Mouse (Mus musculus) hindbrain, embryonic 16.5 days (tissue): ENCODE results near the gene Sh3bgrl3. TPM values are rescaled to one million over a fixed set of nuclear protein-coding genes. Genes with fewer than 3 reads are reported as not detected.
A peak's percentile ranks its signal among the peaks of the same experiment; 100 is the strongest.

Experiments
- ATAC-seq: fragments of 200-750 bp; cut with Nextera tagmentation; 2 replicates; pipeline ENCODE4 v1.8.0; 2017; ENCODE audit warnings: moderate TSS enrichment, moderate library complexity
- H3K27ac ChIP-seq: fragments of 300-500 bp; sonication (generic); 2 replicates; pipeline ENCODE4 v1.5.1; 2014; ENCODE audit warnings: low read depth, mild to moderate bottlenecking, control low read depth, low read length, moderate library complexity
- H3K27me3 ChIP-seq: fragments of 300-500 bp; sonication (generic); replicated peaks from 2 replicates; pipeline ENCODE4 v1.6.1; 2014; ENCODE audit warnings: low read length; ENCODE audit not compliant: control insufficient read depth, insufficient read depth
- H3K36me3 ChIP-seq: fragments of 300-500 bp; sonication (generic); 2 replicates; pipeline ENCODE4 v1.6.1; 2014; ENCODE audit warnings: mild to moderate bottlenecking, low read length, moderate library complexity, mixed read lengths; ENCODE audit not compliant: control insufficient read depth, insufficient read depth
- H3K4me1 ChIP-seq: fragments of 300-500 bp; sonication (generic); 2 replicates; pipeline ENCODE4 v1.6.1; 2014; ENCODE audit warnings: low read depth, low read length; ENCODE audit not compliant: control insufficient read depth, insufficient read depth
- H3K4me2 ChIP-seq: fragments of 300-500 bp; sonication (generic); 2 replicates; pipeline ENCODE4 v1.6.1; 2014; ENCODE audit warnings: mild to moderate bottlenecking, low read length, control low read depth, moderate library complexity
- H3K4me3 ChIP-seq: fragments of 300-500 bp; sonication (generic); 2 replicates; pipeline ENCODE4 v1.5.1; 2014; ENCODE audit warnings: mild to moderate bottlenecking, low read length, control low read depth, moderate library complexity
- H3K9ac ChIP-seq: fragments of 300-500 bp; sonication (generic); 2 replicates; pipeline ENCODE4 v1.6.1; 2014; ENCODE audit warnings: low read depth, mild to moderate bottlenecking, control low read depth, low read length, moderate library complexity
- H3K9me3 ChIP-seq: fragments of 300-500 bp; sonication (generic); 2 replicates; pipeline ENCODE4 v1.6.1; 2014; ENCODE audit warnings: mild to moderate bottlenecking, low read length, moderate library complexity; ENCODE audit not compliant: control insufficient read depth
- WGBS: fragments of 180-500 bp; shearing (Covaris S2); extraction: QIAGEN DNeasy Blood & Tissue Kit; methylation state at CpG from one replicate; pipeline ENCODE4 v1.1.7; 2014; 5-methylcytosine and 5-hydroxymethylcytosine counted together
- polyA plus RNA-seq: library from polyadenylated mRNA; unstranded; fragments of >200 nt; fragmentation: Nextera tagmentation; extraction: Ambion mirVana; gene quantifications from 2 replicates; pipeline ENCODE4 v1.2.1, GENCODE M21; 2015

Gene Sh3bgrl3
- polyA plus RNA-seq, 1 experiment from 2014 or later = 509 TPM

- no peak for ATAC-seq
- no peak overlapping the region for H3K27ac ChIP-seq
- H3K4me2 ChIP-seq = no peak overlapping the region
- no peaks in the 10 kb centered on the region for H3K9me3 ChIP-seq
- H3K36me3 ChIP-seq = no peaks in the 10 kb centered on the region
- no peaks in the 10 kb centered on the region for H3K27me3 ChIP-seq
- H3K4me3 ChIP-seq = no peak overlapping the region
- 86% methylated on average over 15 of the region's 15 CpGs for WGBS
- peaks cover 24% of the 10 kb centered on the region for H3K4me1 ChIP-seq
- no peak overlapping the region for H3K9ac ChIP-seq
Observed at GRCm38 (mm10) chr4:134125383-134126060, 3.1 kb downstream of the Sh3bgrl3 start.

DNA sequence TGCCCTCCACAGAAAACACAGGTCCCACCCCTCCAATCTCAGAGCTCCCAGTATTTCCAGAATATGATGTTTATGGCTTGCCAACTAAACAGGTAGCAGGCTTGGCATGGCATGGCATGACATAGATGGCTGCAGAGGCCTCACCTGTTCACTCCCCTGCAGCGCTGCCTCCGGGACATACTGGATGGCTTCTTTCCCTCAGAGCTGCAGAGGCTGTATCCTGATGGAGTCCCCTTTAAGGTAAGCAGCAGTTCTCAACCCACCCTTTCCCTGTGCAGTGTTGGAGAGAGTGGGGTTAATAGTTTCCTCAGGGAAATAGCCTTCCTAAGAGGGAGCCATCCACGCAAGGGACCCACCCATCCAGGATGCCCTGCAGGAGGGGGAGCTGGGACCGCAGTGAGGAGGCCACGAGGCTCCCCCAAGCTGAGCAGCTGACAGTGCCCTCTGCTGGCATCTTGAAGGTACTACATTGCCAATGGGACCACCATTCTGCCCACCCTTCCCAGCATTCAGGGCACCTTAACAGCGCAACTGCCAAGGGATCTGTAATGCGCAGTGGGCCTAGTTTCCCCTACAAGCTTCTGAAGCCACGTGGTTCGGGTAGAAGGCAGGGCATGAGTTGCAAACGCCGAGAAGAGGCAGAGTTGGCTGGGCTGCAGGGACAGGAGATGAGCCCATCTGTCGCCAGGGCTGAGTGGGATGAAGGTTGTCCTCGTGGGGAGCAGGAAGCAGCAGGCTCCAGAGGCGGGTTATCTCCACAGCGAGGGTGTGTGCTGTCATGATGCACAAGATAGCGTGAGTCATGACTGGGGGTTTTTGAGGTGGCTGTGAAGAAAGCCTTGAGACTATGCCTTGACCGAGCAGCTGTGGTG is 4.7 kb downstream of the Sh3bgrl3 start:
- H3K4me3 ChIP-seq = no peak overlapping the region
- no peak overlapping the region for H3K27ac ChIP-seq
- H3K4me2 ChIP-seq = peak overlapping the region; percentile 2; the same call in 1 of the 2 replicates
- no peak for ATAC-seq
- H3K9me3 ChIP-seq = no peaks in the 10 kb centered on the region
- H3K4me1 ChIP-seq = peaks cover 21% of the 10 kb centered on the region
- no peak overlapping the region; the same call in 1 of the 2 replicates for H3K9ac ChIP-seq
- H3K36me3 ChIP-seq = no peaks in the 10 kb centered on the region
- no peaks in the 10 kb centered on the region for H3K27me3 ChIP-seq
- 27% methylated on average over 17 of the region's 17 CpGs for WGBS

DNA sequence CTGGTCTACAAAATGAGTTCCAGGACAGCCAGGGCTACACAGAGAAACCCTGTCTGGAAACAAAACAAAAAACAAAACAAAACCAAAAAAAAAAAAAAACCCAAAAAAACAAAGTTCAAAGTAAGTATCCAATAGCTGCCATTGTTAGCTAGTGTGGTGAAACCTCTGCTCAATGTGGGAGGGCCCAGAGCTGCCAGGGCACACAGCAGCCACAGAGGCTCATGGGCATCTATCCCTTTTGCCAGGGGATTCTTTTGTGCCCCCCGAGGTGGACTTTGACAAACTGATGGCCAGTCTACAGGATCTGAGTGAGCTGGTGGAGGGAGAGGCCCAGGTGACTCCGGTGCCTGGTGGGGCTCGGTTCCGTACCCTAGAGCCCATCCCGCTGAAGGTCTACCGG is 5.4 kb downstream of the Sh3bgrl3 start:
- Histone ChIP-seq H3K4me3 (no peak overlapping the region), H3K9me3 (no peaks in the 10 kb centered on the region), H3K9ac (no peak overlapping the region), H3K27me3 (no peaks in the 10 kb centered on the region), H3K4me1 (peaks cover 20% of the 10 kb centered on the region), H3K4me2 (no peak overlapping the region), H3K27ac (no peak overlapping the region), H3K36me3 (no peaks in the 10 kb centered on the region)
- no peak for ATAC-seq
- WGBS = 89% methylated on average over 6 of the region's 6 CpGs

- ATAC-seq = no peak
- Histone ChIP-seq H3K36me3 (no peaks in the 10 kb centered on the region), H3K4me1 (peaks cover 12% of the 10 kb centered on the region), H3K4me2 (no peak overlapping the region), H3K27ac (no peak overlapping the region), H3K9ac (no peak overlapping the region), H3K27me3 (no peaks in the 10 kb centered on the region), H3K9me3 (no peaks in the 10 kb centered on the region), H3K4me3 (no peak overlapping the region)
- WGBS = 52% methylated on average over 3 of the region's 3 CpGs
Observed at GRCm38 (mm10) chr4:134122281-134122680, 6.3 kb downstream of the Sh3bgrl3 start.

- no peak for ATAC-seq
- Histone ChIP-seq H3K36me3 (no peaks in the 10 kb centered on the region), H3K9me3 (no peaks in the 10 kb centered on the region), H3K9ac (no peak overlapping the region), H3K4me2 (no peak overlapping the region), H3K27me3 (no peaks in the 10 kb centered on the region), H3K4me3 (no peak overlapping the region), H3K27ac (no peak overlapping the region), H3K4me1 (peaks cover 4% of the 10 kb centered on the region)
- WGBS = 40% methylated on average over 4 of the region's 4 CpGs
Observed at GRCm38 (mm10) chr4:134121571-134121970, 7.0 kb downstream of the Sh3bgrl3 start.

DNA sequence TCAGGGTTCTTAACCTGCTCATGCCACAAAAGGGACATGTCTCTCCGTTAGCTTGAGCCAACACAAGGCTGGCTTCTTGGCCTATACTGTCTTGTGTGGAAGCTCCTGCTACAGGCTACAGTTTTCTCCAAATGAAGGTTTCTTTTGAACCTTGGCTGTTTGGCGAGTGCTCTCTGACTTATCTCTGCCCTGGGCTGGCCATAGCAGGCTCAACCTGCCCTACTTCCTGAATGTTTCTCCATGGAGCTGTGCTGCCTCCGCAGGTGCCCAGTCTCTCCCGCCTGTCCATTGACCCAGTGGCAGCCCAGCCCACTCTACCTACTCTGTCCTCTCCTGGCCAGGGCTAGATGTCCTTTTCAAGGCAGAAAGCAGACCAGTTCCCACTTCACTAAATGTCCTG is 7.7 kb downstream of the Sh3bgrl3 start:
- Histone ChIP-seq H3K9ac (no peak overlapping the region), H3K27me3 (no peaks in the 10 kb centered on the region), H3K4me1 (peaks cover 3% of the 10 kb centered on the region; the same call in 1 of the 2 replicates), H3K4me3 (no peak overlapping the region), H3K9me3 (no peaks in the 10 kb centered on the region), H3K27ac (no peak overlapping the region), H3K36me3 (no peaks in the 10 kb centered on the region), H3K4me2 (no peak overlapping the region)
- no peak for ATAC-seq
- WGBS = 81% methylated on average over 4 of the region's 4 CpGs

DNA sequence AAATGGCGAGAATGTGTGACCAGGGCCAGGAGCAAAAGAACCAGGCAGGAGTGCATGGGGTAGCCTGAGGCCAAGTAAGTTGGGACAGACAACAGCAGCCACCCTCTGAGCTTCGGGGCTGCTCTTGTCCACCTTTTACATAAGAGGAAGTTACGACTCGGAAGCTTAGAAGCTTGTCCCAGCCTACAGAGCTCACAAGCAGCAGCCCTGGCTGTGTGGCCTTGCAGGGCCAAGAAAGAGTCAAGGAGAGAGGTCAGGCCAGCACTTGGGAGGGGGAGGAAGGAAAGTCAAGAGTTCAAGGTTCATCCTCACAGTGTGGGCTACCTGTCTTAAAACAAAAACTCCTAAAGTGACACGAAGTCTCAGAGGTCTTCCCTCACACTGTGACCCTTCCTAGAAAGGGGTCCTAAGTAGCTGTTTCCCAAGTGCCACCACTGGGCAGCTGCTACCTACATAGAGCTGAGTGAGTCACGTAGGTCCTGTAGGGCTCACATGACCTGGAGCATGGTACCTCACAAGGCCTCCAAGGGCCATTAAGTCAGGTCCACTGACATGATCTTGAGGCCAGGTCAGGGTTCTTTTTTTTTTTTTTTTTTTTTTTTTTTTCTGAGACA is 8.3 kb downstream of the Sh3bgrl3 start:
- H3K9ac ChIP-seq = no peak overlapping the region
- whole genome bisulfite sequencing = 83% methylated on average over 6 of the region's 6 CpGs
- peaks cover 3% of the 10 kb centered on the region; the same call in 1 of the 2 replicates for H3K4me1 ChIP-seq
- H3K4me3 ChIP-seq = no peak overlapping the region
- no peak overlapping the region for H3K27ac ChIP-seq
- H3K4me2 ChIP-seq = no peak overlapping the region
- no peaks in the 10 kb centered on the region for H3K36me3 ChIP-seq
- no peak for ATAC-seq
- H3K9me3 ChIP-seq = no peaks in the 10 kb centered on the region
- no peaks in the 10 kb centered on the region for H3K27me3 ChIP-seq

DNA sequence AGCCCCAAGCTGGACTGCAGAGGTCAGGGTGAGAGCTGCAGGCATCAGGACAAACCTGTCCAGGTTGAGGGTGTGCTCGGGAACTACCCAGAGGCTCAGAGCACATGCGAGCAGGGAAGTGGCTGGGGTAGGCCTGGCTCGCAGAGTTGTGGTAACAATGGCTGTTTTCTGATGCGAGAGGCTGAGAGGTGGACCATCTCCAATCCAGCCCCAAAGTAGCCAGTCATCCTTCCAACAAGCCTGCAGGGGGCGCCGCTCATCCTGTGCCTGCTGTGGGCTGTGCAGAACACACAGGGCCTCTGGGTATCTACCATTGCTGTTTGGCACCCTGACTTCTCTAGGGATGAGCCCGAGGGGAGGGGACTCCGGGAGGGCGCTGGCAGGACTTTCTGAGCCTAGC is 8.9 kb downstream of the Sh3bgrl3 start:
- Histone ChIP-seq H3K27ac (no peak overlapping the region), H3K4me1 (peaks cover 3% of the 10 kb centered on the region; the same call in 1 of the 2 replicates), H3K4me3 (no peak overlapping the region), H3K4me2 (no peak overlapping the region), H3K27me3 (no peaks in the 10 kb centered on the region), H3K36me3 (no peaks in the 10 kb centered on the region), H3K9ac (no peak overlapping the region), H3K9me3 (no peaks in the 10 kb centered on the region)
- no peak for ATAC-seq
- WGBS = 67% methylated on average over 9 of the region's 9 CpGs

DNA sequence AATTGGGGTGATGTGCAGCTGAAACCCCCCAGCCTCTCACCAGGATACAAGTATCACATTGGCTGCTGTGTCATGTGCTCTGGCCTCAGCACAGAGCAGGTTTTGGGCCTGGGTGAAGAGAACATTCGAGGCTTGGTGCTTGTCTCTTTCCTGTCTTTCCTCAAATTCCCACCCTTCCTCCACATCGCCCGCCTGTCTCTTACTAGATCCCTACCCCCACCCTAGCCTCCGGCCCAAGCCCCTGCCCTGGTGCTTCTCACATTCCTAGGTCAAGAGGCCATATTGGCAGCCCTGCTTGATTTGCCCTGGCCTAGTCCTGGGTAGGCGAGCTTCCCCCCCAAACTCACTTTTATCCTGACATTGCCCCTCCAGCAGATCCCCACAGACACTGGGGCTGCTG is 9.5 kb downstream of the Sh3bgrl3 start:
- Histone ChIP-seq H3K4me2 (no peak overlapping the region), H3K9ac (no peak overlapping the region), H3K9me3 (no peaks in the 10 kb centered on the region), H3K4me3 (no peak overlapping the region), H3K27me3 (no peaks in the 10 kb centered on the region), H3K36me3 (no peaks in the 10 kb centered on the region), H3K27ac (no peak overlapping the region), H3K4me1 (peaks cover under 1% of the 10 kb centered on the region; the same call in 1 of the 2 replicates)
- no peak for ATAC-seq
- 74% methylated on average over 5 of the region's 5 CpGs for WGBS
